Mouse (Mus musculus): Measurements from ENCODE around the gene 1700030J22Rik. TPM values are rescaled to one million over a fixed set of nuclear protein-coding genes. Genes with fewer than 3 reads are reported as not detected.
A peak's percentile ranks its signal among the peaks of the same experiment; 100 is the strongest.

1700030J22Rik gene
- total RNA-seq (2014; fragmentation: Nextera tagmentation) (0.64 TPM in 1 of 2 replicates, not detected in the other), total RNA-seq (2017) (0.38 TPM in 1 of 2 replicates, not detected in the other)

DNA sequence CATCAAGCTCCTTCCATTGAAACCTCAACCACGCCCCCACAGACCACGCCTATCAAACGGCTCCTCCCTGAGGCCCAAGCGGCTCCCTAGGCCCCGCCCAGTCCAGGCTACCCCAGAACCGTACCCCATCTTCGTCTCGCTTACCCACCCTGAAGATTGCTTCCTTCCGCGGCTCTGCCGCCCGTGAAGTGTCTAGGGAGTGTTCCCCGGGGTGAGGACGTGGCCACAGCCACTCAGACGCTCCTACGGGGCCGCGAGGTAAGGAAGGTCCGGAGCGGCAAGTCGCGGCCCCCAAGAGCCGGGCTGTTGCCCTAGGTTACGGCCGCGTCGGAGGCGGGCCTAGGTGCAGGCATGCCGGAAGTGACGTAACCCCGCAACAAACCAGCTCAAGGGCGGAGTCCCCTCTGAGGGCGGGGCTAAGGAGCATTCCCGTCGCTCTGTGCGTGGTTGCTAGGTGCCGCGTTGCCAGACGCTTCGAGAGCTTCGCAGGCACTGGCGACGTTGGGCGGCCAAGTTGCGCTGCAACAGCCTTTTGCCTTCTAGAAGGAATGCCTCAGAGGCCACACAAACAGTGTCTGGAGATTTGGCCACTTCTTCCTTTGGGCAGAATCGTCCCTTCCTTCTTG, at the start of gene 1700030J22Rik:
TSS of gene 1700030J22Rik (minus strand) at position 329 of the 626 bp plus-strand sequence.
- peak; percentile 96 for ATAC-seq (replicated peaks; ENCODE audit: low FRiP score, low TSS enrichment, poor library complexity, severe bottlenecking)

- ATAC-seq (replicated peaks; ENCODE audit: low FRiP score, low TSS enrichment, poor library complexity, severe bottlenecking): no peak
Observed at GRCm38 (mm10) chr8:117027601-117028000, 48.8 kb upstream of the 1700030J22Rik start.

GRCm38 (mm10) chr8:117022297-117022993, 43.7 kb upstream of the 1700030J22Rik start:
- peak; percentile 67 for ATAC-seq (replicated peaks; ENCODE audit: low FRiP score, low TSS enrichment, poor library complexity, severe bottlenecking)

- no peak for ATAC-seq (replicated peaks; ENCODE audit: low FRiP score, low TSS enrichment, poor library complexity, severe bottlenecking)
Observed at GRCm38 (mm10) chr8:117019323-117020275, 40.8 kb upstream of the 1700030J22Rik start.

DNA sequence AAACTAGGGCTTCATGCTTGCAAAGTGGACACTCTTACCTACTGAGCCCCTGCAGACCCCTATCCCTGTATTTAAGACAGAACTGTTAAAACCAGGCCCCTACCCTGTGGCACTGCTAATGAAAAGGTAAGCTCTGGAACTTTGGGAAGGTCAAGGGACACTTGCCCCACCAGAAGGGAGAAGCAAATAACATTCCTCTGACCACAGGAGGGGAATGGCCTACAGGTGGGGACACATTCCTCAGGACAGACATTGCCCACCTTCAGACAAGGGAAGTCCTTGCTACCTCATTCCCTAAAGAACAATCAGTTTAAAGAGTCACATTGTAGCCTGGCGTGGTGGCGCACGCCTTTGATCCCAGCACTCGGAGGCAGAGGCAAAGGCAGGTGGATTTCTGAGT, 39.1 kb upstream of the 1700030J22Rik start:
- ATAC-seq (replicated peaks; ENCODE audit: low FRiP score, low TSS enrichment, poor library complexity, severe bottlenecking): no peak

DNA sequence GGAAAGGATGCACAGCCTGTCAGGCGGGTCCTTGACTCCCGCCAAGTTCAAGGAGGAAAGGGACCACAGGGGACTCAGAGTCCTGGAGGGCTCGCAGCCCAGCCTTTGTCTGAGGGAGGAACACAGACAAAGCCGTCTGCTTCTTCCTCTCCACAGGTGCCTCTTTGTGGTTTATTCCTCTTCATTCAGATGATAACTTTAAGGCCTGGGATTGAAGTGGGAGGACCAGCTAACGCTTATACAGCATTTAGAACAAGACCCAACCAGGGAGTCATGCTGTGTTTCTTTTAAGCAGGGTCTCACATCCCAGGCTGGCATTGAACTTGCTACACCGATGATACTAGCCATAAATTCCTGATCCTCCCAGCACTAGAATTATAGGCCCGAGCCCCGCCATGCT, 38.2 kb upstream of the 1700030J22Rik start:
- no peak for ATAC-seq (replicated peaks; ENCODE audit: low FRiP score, low TSS enrichment, poor library complexity, severe bottlenecking)

- no peak for ATAC-seq (replicated peaks; ENCODE audit: low FRiP score, low TSS enrichment, poor library complexity, severe bottlenecking)
Observed at GRCm38 (mm10) chr8:117015670-117016069, 36.9 kb upstream of the 1700030J22Rik start.

DNA sequence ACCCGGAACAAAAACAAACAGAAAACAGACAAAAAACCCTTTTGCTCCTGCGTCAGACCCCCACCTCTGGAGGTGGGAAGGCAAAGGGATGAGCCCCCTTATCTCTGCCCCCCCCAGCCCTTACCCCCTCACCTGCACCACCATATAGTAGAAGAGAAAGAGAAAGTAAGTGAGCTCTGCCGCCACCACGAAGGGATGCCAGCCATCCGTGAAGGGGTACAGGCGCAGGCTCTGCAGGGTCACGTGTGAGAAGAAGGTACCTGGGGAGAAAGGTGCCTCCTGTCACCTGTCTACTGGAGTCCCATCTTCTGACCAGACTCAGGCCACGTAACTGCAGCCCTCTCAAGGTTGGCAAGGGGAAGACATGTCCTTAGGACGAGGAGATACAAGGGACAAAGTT, 32.6 kb upstream of the 1700030J22Rik start:
- ATAC-seq (replicated peaks; ENCODE audit: low FRiP score, low TSS enrichment, poor library complexity, severe bottlenecking): no peak

- no peak for ATAC-seq (replicated peaks; ENCODE audit: low FRiP score, low TSS enrichment, poor library complexity, severe bottlenecking)
Observed at GRCm38 (mm10) chr8:116994016-116994716, 15.4 kb upstream of the 1700030J22Rik start.

DNA sequence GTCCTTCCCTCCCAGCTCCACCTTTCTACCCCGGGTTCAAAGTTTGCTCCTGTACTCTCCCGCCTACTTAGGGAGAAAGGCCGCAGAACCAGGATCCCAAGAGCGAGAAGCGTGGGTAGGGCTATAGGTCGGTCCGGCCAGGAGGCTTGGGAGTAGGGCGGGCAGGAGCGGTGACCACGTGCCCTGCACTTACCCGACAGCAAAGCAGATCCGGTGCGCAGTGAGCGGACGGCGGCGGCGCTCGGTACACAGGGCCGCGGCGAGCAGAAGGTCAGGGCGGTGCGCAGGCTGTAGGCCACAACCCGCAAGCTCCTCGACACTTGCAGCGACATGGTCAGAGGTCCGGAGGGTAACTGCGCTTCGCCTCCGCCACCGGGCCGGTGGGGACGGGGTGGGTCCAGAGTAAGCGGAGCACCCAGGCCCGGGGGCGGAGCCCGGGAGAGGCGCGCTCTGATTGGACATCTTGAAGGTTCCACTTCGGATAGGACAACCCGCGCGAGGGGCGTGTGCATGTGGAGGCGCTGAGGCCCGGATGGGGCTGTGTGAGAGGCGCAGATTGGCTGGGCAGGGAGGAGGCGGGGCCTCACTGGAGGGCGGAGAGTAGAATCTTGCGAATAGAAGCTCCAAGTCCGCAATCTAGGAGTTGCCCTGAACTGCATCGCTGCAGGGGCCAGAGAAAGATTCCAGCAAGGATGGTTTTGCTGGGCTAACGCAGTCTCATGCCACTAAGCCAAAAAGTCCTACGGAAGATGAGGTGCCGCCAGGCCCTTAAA, 14.5 kb upstream of the 1700030J22Rik start, which contains the start of gene Gcsh:
TSS of gene Gcsh (minus strand) at position 443 of the 773 bp plus-strand sequence.
- peak; percentile 98 for ATAC-seq (replicated peaks; ENCODE audit: low FRiP score, low TSS enrichment, poor library complexity, severe bottlenecking)

DNA sequence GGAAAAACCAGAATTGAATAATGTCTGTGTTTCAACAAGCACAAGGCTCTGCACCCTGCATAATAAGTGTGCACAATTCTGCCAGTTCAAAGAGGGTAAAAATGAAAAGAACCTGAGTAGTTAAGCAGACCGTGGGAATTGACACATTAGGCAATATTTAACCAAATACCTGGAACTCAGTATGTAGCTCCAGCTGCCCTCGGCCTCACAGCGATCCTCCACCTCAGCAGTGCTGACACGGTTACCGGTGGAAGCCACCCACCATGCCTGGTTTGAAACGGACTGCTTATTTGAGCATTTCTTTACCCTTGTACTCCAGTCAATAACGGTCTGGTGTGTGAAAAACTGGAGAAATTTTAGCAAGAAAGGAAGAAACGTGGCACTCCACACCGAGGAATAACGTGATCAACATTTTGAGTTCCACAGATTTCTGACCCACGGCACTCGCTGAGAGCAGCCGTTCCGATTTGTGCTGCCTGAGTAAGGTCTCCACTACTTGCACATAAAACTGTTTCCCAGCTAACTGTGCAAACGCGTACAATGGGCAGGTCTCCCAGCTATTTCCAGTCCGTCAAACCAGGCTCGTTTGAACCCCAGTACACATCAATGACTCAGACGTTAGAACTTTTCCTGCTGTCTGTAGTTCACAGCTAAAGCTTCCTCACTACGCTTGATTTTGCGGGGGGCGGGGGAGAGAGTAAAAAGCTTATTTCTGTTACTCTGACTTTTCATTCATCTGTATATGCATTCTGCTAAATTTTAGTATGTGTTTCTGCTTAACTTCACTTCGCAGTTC, 13.6 kb upstream of the 1700030J22Rik start:
- ATAC-seq (replicated peaks; ENCODE audit: low FRiP score, low TSS enrichment, poor library complexity, severe bottlenecking): 0 out of 2 replicates have a peak, but pooled peaks have one; percentile 2

DNA sequence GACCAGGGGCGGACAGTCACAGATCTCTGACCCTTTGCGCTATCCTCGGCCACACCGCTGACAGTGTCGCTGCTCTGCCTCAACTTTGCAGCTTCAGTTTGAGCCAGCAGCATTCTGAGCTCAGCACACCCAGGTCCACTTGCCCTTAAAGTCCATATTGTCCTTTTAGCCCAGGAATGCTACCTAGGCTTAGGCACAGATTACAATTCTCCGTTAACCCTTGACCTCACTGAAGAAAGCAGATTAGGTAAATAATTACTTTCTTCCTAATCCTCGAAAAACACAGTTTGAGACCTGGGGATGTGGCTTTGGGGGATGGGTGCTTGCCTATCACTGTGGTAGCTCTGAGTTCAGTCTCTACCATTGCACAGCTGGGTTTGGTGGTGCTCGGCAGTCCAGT, 12.5 kb upstream of the 1700030J22Rik start:
- no peak for ATAC-seq (replicated peaks; ENCODE audit: low FRiP score, low TSS enrichment, poor library complexity, severe bottlenecking)

DNA sequence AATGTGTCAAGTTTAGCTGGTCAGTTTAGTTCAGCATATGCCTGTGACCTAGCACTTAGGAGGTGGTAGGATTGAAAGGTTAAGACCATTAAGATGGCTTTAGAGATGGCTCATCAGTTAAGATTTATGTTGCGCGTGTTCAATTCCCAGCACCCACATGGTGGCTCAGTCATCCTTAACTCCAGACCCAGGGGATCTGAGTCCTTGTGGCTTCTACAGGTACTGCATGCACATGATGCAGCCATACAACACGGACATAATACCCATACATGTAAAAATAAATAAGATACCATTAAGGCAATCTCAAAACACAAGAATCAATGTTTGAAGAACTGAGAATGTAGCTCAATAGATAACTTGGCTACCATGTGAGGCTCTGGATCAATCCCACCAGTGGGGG, 11.1 kb upstream of the 1700030J22Rik start:
- no peak for ATAC-seq (replicated peaks; ENCODE audit: low FRiP score, low TSS enrichment, poor library complexity, severe bottlenecking)

GRCm38 (mm10) chr8:116980117-116980516, 1.4 kb upstream of the 1700030J22Rik start:
- ATAC-seq (replicated peaks; ENCODE audit: low FRiP score, low TSS enrichment, poor library complexity, severe bottlenecking): peak; percentile 58

GRCm38 (mm10) chr8:116978052-116978451, 707 bp downstream of the 1700030J22Rik start:
- peak; percentile 14 for ATAC-seq (replicated peaks; ENCODE audit: low FRiP score, low TSS enrichment, poor library complexity, severe bottlenecking)

DNA sequence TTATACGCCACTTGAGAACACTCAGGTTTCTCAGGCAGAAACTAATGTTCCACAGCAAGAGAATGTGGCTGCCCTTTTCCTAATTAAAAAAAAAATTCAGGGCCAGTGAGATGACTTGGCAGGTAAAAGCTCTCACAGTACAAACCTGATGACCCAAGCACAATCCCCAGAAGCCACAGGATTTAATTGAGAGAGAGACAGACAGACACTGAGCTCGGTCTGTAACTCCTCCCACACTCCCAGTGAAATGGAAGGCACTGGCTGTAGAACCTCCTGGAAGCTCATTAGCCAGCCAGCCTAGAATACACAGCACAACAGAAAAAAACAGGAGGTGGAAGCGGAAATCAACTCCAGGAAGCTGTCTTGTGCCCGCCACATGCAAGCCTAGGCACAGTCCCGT, 3.2 kb downstream of the 1700030J22Rik start:
- ATAC-seq (replicated peaks; ENCODE audit: low FRiP score, low TSS enrichment, poor library complexity, severe bottlenecking): no peak

GRCm38 (mm10) chr8:116975066-116975465, 3.7 kb downstream of the 1700030J22Rik start:
- ATAC-seq (replicated peaks; ENCODE audit: low FRiP score, low TSS enrichment, poor library complexity, severe bottlenecking): no peak

DNA sequence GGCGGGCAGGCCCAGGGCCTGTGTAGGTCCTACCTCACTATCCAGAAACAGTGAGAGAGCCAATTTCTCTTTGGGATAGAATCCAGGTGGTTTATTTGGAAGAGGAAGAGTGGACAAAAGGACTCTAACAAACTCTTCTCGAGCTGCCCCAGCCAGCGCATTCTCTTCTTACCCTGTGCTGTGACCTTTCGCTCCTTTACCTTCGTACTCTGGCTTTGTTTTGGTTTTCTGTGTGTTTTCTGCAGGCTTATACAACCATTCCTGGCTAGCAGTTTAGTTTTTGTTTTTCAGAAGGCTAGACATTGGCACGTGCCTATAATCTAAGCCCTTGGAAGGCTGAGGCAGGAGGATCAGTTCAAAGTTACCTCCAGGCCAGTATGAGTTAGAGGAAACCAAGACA, 9.2 kb downstream of the 1700030J22Rik start:
- no peak for ATAC-seq (replicated peaks; ENCODE audit: low FRiP score, low TSS enrichment, poor library complexity, severe bottlenecking)
